Mouse (Mus musculus) heart, postnatal 0 days (tissue): ENCODE measurements at regions not wholly inside any gene's neighbourhood (a gene's known extent, or its start where the extent isn't known, plus 50 kb on each side); places are given as distances from the start of the nearest gene placed in this dataset.

Source experiments
- CTCF ChIP-seq: IDR thresholded peaks from 2 replicates; pipeline ENCODE4 v1.5.1; 2016; ENCODE audit warnings: antibody characterized with exemption, control low read depth, low read depth
- EP300 ChIP-seq: IDR thresholded peaks from 2 replicates; pipeline ENCODE4 v1.6.1; 2016; ENCODE audit warnings: antibody characterized with exemption, low read depth

DNA sequence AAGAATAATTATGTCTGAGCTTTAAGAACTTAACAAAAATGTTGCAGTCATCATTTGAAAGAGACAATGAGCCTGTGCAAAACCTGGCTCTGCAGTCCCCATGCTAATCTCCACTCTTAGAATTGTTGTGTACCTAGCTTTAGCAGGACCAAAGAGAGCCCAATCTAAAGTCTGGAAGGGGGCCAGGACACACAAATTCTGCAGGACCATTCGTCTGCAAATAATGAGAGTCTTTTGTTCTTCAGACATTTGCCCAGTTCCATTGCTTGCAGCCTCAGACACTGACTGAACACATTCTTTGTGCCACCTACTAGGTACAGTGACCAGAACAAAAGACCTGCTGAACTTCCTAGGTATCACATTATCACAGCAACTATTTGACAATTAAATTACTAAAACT is 620.0 kb upstream of the Agtr1b start:
- TF ChIP-seq CTCF (no peak), EP300 (no peak)
